Mouse (Mus musculus): ENCODE data around the gene Hebp1. TPM values are rescaled to one million over a fixed set of nuclear protein-coding genes. Genes with fewer than 3 reads are reported as not detected.

Hebp1 gene
- polyA plus RNA-seq, 1 experiment from 2014 or later, result 4.7 TPM

- H3K36me3 ChIP-seq (replicated peaks), result no peaks in the 10 kb centered on the region
- ATAC-seq (replicated peaks), result no peak
- H3K9me3 ChIP-seq, result no peaks in the 10 kb centered on the region
- no peak overlapping the region for H3K4me2 ChIP-seq
- no peak overlapping the region for H3K27ac ChIP-seq
- no peaks in the 10 kb centered on the region for H3K4me1 ChIP-seq
- H3K27me3 ChIP-seq (replicated peaks), result no peaks in the 10 kb centered on the region; the same call in 1 of the 2 replicates
- no peak overlapping the region for H3K4me3 ChIP-seq
- no peak overlapping the region for H3K9ac ChIP-seq
- 41% methylated on average over 11 of the region's 11 CpGs for WGBS
Measured at GRCm38 (mm10) chr6:135136439-135137161, 61.2 kb downstream of the Hebp1 start.

GRCm38 (mm10) chr6:135135735-135136134, 62.1 kb downstream of the Hebp1 start:
- Histone ChIP-seq H3K4me2 (no peak overlapping the region), H3K27ac (no peak overlapping the region), H3K9ac (no peak overlapping the region), H3K4me3 (no peak overlapping the region), H3K9me3 (no peaks in the 10 kb centered on the region), H3K27me3 (replicated peaks) (no peaks in the 10 kb centered on the region; the same call in 1 of the 2 replicates), H3K36me3 (replicated peaks) (no peaks in the 10 kb centered on the region), H3K4me1 (no peaks in the 10 kb centered on the region)
- ATAC-seq (replicated peaks), result no peak
- WGBS, result 80% methylated on average over 4 of the region's 4 CpGs

- no peaks in the 10 kb centered on the region for H3K9me3 ChIP-seq
Measured at GRCm38 (mm10) chr6:135133486-135133885, 64.3 kb downstream of the Hebp1 start.

GRCm38 (mm10) chr6:135133086-135133485, 64.7 kb downstream of the Hebp1 start:
- Histone ChIP-seq H3K4me3 (no peak overlapping the region), H3K4me2 (no peak overlapping the region), H3K9ac (no peak overlapping the region), H3K36me3 (replicated peaks) (no peaks in the 10 kb centered on the region), H3K27ac (no peak overlapping the region), H3K9me3 (no peaks in the 10 kb centered on the region), H3K4me1 (no peaks in the 10 kb centered on the region), H3K27me3 (replicated peaks) (peaks cover 3% of the 10 kb centered on the region; the same call in 1 of the 2 replicates)
- ATAC-seq (replicated peaks), result no peak
- 85% methylated on average over 7 of the region's 7 CpGs for WGBS

More at GRCm38 (mm10) chr6:135133486-135133885, 64.3 kb downstream of the Hebp1 start:
- no peak for ATAC-seq (replicated peaks)
- H3K9ac ChIP-seq, result no peak overlapping the region
- 92% methylated on average over 9 of the region's 9 CpGs for WGBS
- H3K4me2 ChIP-seq, result no peak overlapping the region
- H3K36me3 ChIP-seq (replicated peaks), result no peaks in the 10 kb centered on the region
- H3K27me3 ChIP-seq (replicated peaks), result peaks cover 2% of the 10 kb centered on the region; the same call in 1 of the 2 replicates
- H3K27ac ChIP-seq, result no peak overlapping the region
- H3K4me1 ChIP-seq, result no peaks in the 10 kb centered on the region
- no peak overlapping the region for H3K4me3 ChIP-seq

- WGBS, result 35% methylated on average over 5 of the region's 5 CpGs
- 0 out of 2 replicates have a peak, but pooled peaks cover 3% of the 10 kb centered on the region for H3K27me3 ChIP-seq (replicated peaks)
- H3K36me3 ChIP-seq (replicated peaks), result no peaks in the 10 kb centered on the region
- no peak overlapping the region for H3K9ac ChIP-seq
- no peak for ATAC-seq (replicated peaks)
- H3K4me1 ChIP-seq, result no peaks in the 10 kb centered on the region
- no peak overlapping the region for H3K4me3 ChIP-seq
- H3K9me3 ChIP-seq, result no peaks in the 10 kb centered on the region
- no peak overlapping the region for H3K27ac ChIP-seq
- no peak overlapping the region for H3K4me2 ChIP-seq
Measured at GRCm38 (mm10) chr6:135124755-135125380, 73.0 kb downstream of the Hebp1 start.

GRCm38 (mm10) chr6:135118183-135118582, 79.6 kb downstream of the Hebp1 start, which contains the start of gene Gprc5d:
Gprc5d (minus strand) TSS chr6:135118283.
- H3K4me3 ChIP-seq, result no peak within 1 kb of the TSS
- ATAC-seq (replicated peaks), result no peak

GRCm38 (mm10) chr6:135116479-135116878, 81.3 kb downstream of the Hebp1 start:
- H3K4me3 ChIP-seq, result no peak overlapping the region
- no peak overlapping the region for H3K27ac ChIP-seq
- 96% methylated on average over 8 of the region's 8 CpGs for WGBS
- no peak overlapping the region for H3K9ac ChIP-seq
- no peak overlapping the region for H3K4me2 ChIP-seq
- peaks cover 9% of the 10 kb centered on the region for H3K27me3 ChIP-seq (replicated peaks)
- H3K4me1 ChIP-seq, result 0 out of 2 replicates have a peak, but pooled peaks cover 6% of the 10 kb centered on the region
- ATAC-seq (replicated peaks), result no peak
- H3K9me3 ChIP-seq, result no peaks in the 10 kb centered on the region
- no peaks in the 10 kb centered on the region for H3K36me3 ChIP-seq (replicated peaks)

More at GRCm38 (mm10) chr6:135118183-135118582, 79.6 kb downstream of the Hebp1 start, which contains the start of gene Gprc5d:
- H3K9me3 ChIP-seq, result no peaks in the 10 kb centered on the region
- no peak within 1 kb of the TSS for H3K9ac ChIP-seq
- 92% methylated on average over 5 of the region's 5 CpGs for WGBS
- no peak within 1 kb of the TSS for H3K4me2 ChIP-seq
- H3K4me1 ChIP-seq, result 0 out of 2 replicates have a peak, but pooled peaks cover 2% of the 10 kb centered on the region
- no peaks in the 10 kb centered on the region for H3K36me3 ChIP-seq (replicated peaks)
- peaks cover 9% of the 10 kb centered on the region for H3K27me3 ChIP-seq (replicated peaks)
- no peak within 1 kb of the TSS for H3K27ac ChIP-seq

- 14% methylated on average over 6 of the region's 6 CpGs for WGBS
- H3K27me3 ChIP-seq (replicated peaks), result peaks cover 9% of the 10 kb centered on the region
- H3K27ac ChIP-seq, result no peak overlapping the region
- H3K36me3 ChIP-seq (replicated peaks), result no peaks in the 10 kb centered on the region
- H3K9me3 ChIP-seq, result no peaks in the 10 kb centered on the region
- no peak overlapping the region for H3K4me3 ChIP-seq
- H3K4me1 ChIP-seq, result 0 out of 2 replicates have a peak, but pooled peaks cover 6% of the 10 kb centered on the region
- no peak for ATAC-seq (replicated peaks)
- H3K9ac ChIP-seq, result no peak overlapping the region
- H3K4me2 ChIP-seq, result no peak overlapping the region
Measured at GRCm38 (mm10) chr6:135113114-135113436, 84.7 kb downstream of the Hebp1 start.

GRCm38 (mm10) chr6:135112411-135113113, 85.3 kb downstream of the Hebp1 start:
- Histone ChIP-seq H3K9me3 (no peaks in the 10 kb centered on the region), H3K36me3 (replicated peaks) (no peaks in the 10 kb centered on the region), H3K4me1 (0 out of 2 replicates have a peak, but pooled peaks cover 6% of the 10 kb centered on the region), H3K4me3 (no peak overlapping the region), H3K4me2 (no peak overlapping the region), H3K27ac (no peak overlapping the region), H3K9ac (no peak overlapping the region), H3K27me3 (replicated peaks) (peaks cover 9% of the 10 kb centered on the region)
- 12% methylated on average over 7 of the region's 7 CpGs for WGBS
- ATAC-seq (replicated peaks), result no peak; the same call in 1 of the 2 replicates

GRCm38 (mm10) chr6:135107014-135107413, 90.8 kb downstream of the Hebp1 start:
- Histone ChIP-seq H3K4me3 (no peak overlapping the region), H3K27ac (no peak overlapping the region), H3K9me3 (no peaks in the 10 kb centered on the region), H3K27me3 (replicated peaks) (peaks cover 8% of the 10 kb centered on the region; the same call in 1 of the 2 replicates), H3K36me3 (replicated peaks) (no peaks in the 10 kb centered on the region), H3K9ac (no peak overlapping the region), H3K4me1 (peaks cover 8% of the 10 kb centered on the region; the same call in 1 of the 2 replicates), H3K4me2 (no peak overlapping the region)
- WGBS, result 89% methylated on average over 6 of the region's 6 CpGs
- no peak for ATAC-seq (replicated peaks)

- H3K9ac ChIP-seq, result no peak overlapping the region
- WGBS, result 87% methylated on average over 5 of the region's 5 CpGs
- ATAC-seq (replicated peaks), result no peak
- no peaks in the 10 kb centered on the region for H3K9me3 ChIP-seq
- peaks cover 8% of the 10 kb centered on the region; the same call in 1 of the 2 replicates for H3K27me3 ChIP-seq (replicated peaks)
- no peak overlapping the region for H3K27ac ChIP-seq
- no peaks in the 10 kb centered on the region for H3K36me3 ChIP-seq (replicated peaks)
- no peak overlapping the region for H3K4me3 ChIP-seq
- no peak overlapping the region for H3K4me2 ChIP-seq
- H3K4me1 ChIP-seq, result peaks cover 8% of the 10 kb centered on the region; the same call in 1 of the 2 replicates
Measured at GRCm38 (mm10) chr6:135102736-135103303, 95.0 kb downstream of the Hebp1 start.
